Comparison of ENCODE assay signal across 8 mouse cellular contexts in genomic region chr1:131765357-131766001, GRCm38 (mm10). TPM values are rescaled to one million over a fixed set of nuclear protein-coding genes. Genes with fewer than 3 reads are reported as not detected.
DNase-seq lines count a peak whose midpoint lies in the region; ATAC-seq and TF ChIP-seq lines count a peak whose summit lies in the region.

No protein-coding gene starts in this region.

- H3K4me1 ChIP-seq in hindbrain, postnatal 0 days (ENCODE audit: insufficient read depth, low read length), result 0 out of 2 replicates have a peak, but pooled peaks cover 4% of the 10 kb centered on the region

- H3K4me2 ChIP-seq in hindbrain, postnatal 0 days (ENCODE audit: low read depth, low read length), result no peak overlapping the region

- no peak overlapping the region for H3K27ac ChIP-seq in hindbrain, postnatal 0 days

- no peak overlapping the region for H3K9ac ChIP-seq in hindbrain, postnatal 0 days (replicated peaks; ENCODE audit: low read length)

- WGBS in hindbrain, postnatal 0 days, result 5% methylated on average over 11 of the region's 11 CpGs

- H3K4me3 ChIP-seq in hindbrain, postnatal 0 days (ENCODE audit: low read length), result no peak overlapping the region

- no peaks in the 10 kb centered on the region for H3K27me3 ChIP-seq in hindbrain, postnatal 0 days (ENCODE audit: insufficient read depth, low read length)

- ATAC-seq in hindbrain, postnatal 0 days, result peak; percentile 76
- peak; percentile 76 for ATAC-seq in megakaryocyte-erythroid progenitor cell, adult 5-6 weeks (replicated peaks; ENCODE audit: low FRiP score, low TSS enrichment, poor library complexity, severe bottlenecking)

- no peaks in the 10 kb centered on the region for H3K9me3 ChIP-seq in hindbrain, postnatal 0 days (ENCODE audit: low read length)

- no peaks in the 10 kb centered on the region for H3K36me3 ChIP-seq in hindbrain, postnatal 0 days (ENCODE audit: insufficient read depth, low read length)

- TF ChIP-seq CTCF in hindbrain, postnatal 0 days (IDR thresholded peaks at IDR 0.05; ENCODE audit: low read depth), result peak; percentile 99

- peak; percentile 60 for DNase-seq in WW6 (ENCODE audit: low read depth, low spot score)
- peak; percentile 72 for DNase-seq in cerebellum, adult 9-11 months
- DNase-seq in frontal cortex, adult 2 months (ENCODE audit: extremely low spot score in 1 of 2, low spot score in 1 of 2), result peak; percentile 37 to 91
- peak; percentile 87 for DNase-seq in hindbrain, postnatal 0 days (ENCODE audit: low spot score)
- peak; percentile 75 to 83 for DNase-seq in left cerebral cortex, adult 18-20 months (ENCODE audit: low spot score in 2 of 2)
- peak; percentile 77 for DNase-seq in right cerebral cortex, postnatal 14 days
- peak; percentile 69 to 87 for DNase-seq in urinary bladder, postnatal 4 days (ENCODE audit: low spot score in 2 of 2)

RNA-seq across cellular contexts. Expression of gene Slc26a9, which starts 21.7 kb away (rescaled TPM):
- polyA plus RNA-seq in frontal cortex, adult 2 months (2012; rRNA removed), result 0.06 TPM in 1 of 2 replicates, not detected in the other
- total RNA-seq in hindbrain, postnatal 0 days (2014; rRNA removed), result 0.07 and 0.37 TPM in 2 replicates
- 0.09 and 0.10 TPM in 2 replicates for polyA plus RNA-seq in hindbrain, postnatal 0 days (2015; fragmentation: Nextera tagmentation; extraction: Ambion mirVana)
- under 1 TPM in 1 of 2 experiments, not detected in 1; 0.07 TPM for total RNA-seq in left cerebral cortex, adult 18-20 months (2021)
- total RNA-seq in megakaryocyte-erythroid progenitor cell, adult 5-6 weeks (2014; fragmentation: Nextera tagmentation), result not detected in 2 replicates
- not detected in 2 replicates for total RNA-seq in megakaryocyte-erythroid progenitor cell, adult 5-6 weeks (2017)

RNA-seq across cellular contexts. Expression of gene Pm20d1, which starts 31.7 kb away (rescaled TPM):
- 2.3 and 2.5 TPM in 2 replicates for polyA plus RNA-seq in frontal cortex, adult 2 months (2012; rRNA removed)
- total RNA-seq in hindbrain, postnatal 0 days (2014; rRNA removed), result 0.04 and 0.63 TPM in 2 replicates
- 0.54 and 0.60 TPM in 2 replicates for polyA plus RNA-seq in hindbrain, postnatal 0 days (2015; fragmentation: Nextera tagmentation; extraction: Ambion mirVana)
- total RNA-seq in left cerebral cortex, adult 18-20 months (2021), result 1 to 10 TPM; 1.5 to 1.8 TPM
- total RNA-seq in megakaryocyte-erythroid progenitor cell, adult 5-6 weeks (2014; fragmentation: Nextera tagmentation), result 0.20 TPM in 1 of 2 replicates, not detected in the other
- not detected in 2 replicates for total RNA-seq in megakaryocyte-erythroid progenitor cell, adult 5-6 weeks (2017)
